Mouse (Mus musculus): ENCODE data around the gene Olfr297.

Gene Olfr297

GRCm38 (mm10) chr7:86519668-86520067 lies at the start of gene Olfr297:
TSS of gene Olfr297 (plus strand) at chr7:86519968.
- DNase-seq = no peak

GRCm38 (mm10) chr7:86492384-86492783 lies 27.4 kb upstream of the Olfr297 start, which contains the start of gene Olfr298:
TSS of gene Olfr298 (minus strand) at chr7:86492484.
- no peak for DNase-seq
